In genomic region chr11:120252843-120253645, GRCm38 (mm10) we compare ENCODE assay signal across 9 mouse cellular contexts. TPM values are rescaled to one million over a fixed set of nuclear protein-coding genes. Genes with fewer than 3 reads are reported as not detected.
A peak's percentile ranks its signal among the peaks of the same experiment; 100 is the strongest.
DNase-seq lines count a peak whose midpoint lies in the region; ATAC-seq and TF ChIP-seq lines count a peak whose summit lies in the region.
"Had no signal": no experiment of that assay in that cellular context is flagged by ENCODE, and none has a peak within 500 bp of the region (broad histone marks: within the 10 kb centered on the region; RNA-seq: fewer than 3 reads in every experiment).

No protein-coding gene starts in this region.

- no peak for TF ChIP-seq CTCF in kidney, adult 2 months (conservative IDR thresholded peaks at IDR 0.05; ENCODE audit: insufficient read depth, insufficient read length, low read depth, low read length)

- 55% methylated on average over 12 of the region's 12 CpGs for whole genome bisulfite sequencing in midbrain, embryonic 13.5 days
- 52% methylated on average over 12 of the region's 12 CpGs for WGBS in midbrain, embryonic 16.5 days
- 37% methylated on average over 12 of the region's 12 CpGs for WGBS in kidney, adult 2 months
- 56% methylated on average over 12 of the region's 12 CpGs for WGBS in midbrain, embryonic 14.5 days

- H3K9me3 ChIP-seq in midbrain, embryonic 13.5 days = no peaks in the 10 kb centered on the region
- no peaks in the 10 kb centered on the region for H3K9me3 ChIP-seq in midbrain, embryonic 16.5 days (replicated peaks; ENCODE audit: control insufficient read depth, low read length, poor library complexity, severe bottlenecking)
- no peaks in the 10 kb centered on the region for H3K9me3 ChIP-seq in midbrain, embryonic 14.5 days (ENCODE audit: control insufficient read depth, low read length)

- H3K4me2 ChIP-seq in midbrain, embryonic 13.5 days (replicated peaks) = 0 out of 2 replicates have a peak overlapping the region, but pooled peaks have one; percentile 6
- no peak overlapping the region for H3K4me2 ChIP-seq in midbrain, embryonic 16.5 days (ENCODE audit: low read length)
- H3K4me2 ChIP-seq in midbrain, embryonic 14.5 days (ENCODE audit: low read length) = no peak overlapping the region

- peak overlapping the region; percentile 44; the same call in 1 of the 2 replicates for H3K9ac ChIP-seq in midbrain, embryonic 13.5 days (replicated peaks)
- no peak overlapping the region for H3K9ac ChIP-seq in midbrain, embryonic 16.5 days (ENCODE audit: low read depth, low read length)
- H3K9ac ChIP-seq in midbrain, embryonic 14.5 days (replicated peaks; ENCODE audit: low read length) = no peak overlapping the region
- H3K9ac ChIP-seq: liver, embryonic 14.5 days had no signal

- H3K4me1 ChIP-seq in midbrain, embryonic 13.5 days (replicated peaks) = peaks cover 92% of the 10 kb centered on the region
- peaks cover 51% of the 10 kb centered on the region for H3K4me1 ChIP-seq in midbrain, embryonic 16.5 days (ENCODE audit: control insufficient read depth, insufficient read depth, low read length)
- peaks cover 40% of the 10 kb centered on the region for H3K4me1 ChIP-seq in kidney, adult 2 months (ENCODE audit: control insufficient read depth, insufficient read depth, low read length)
- peaks cover 63% of the 10 kb centered on the region for H3K4me1 ChIP-seq in midbrain, embryonic 14.5 days (ENCODE audit: control insufficient read depth, insufficient read depth, low read length)

- H3K4me3 ChIP-seq in midbrain, embryonic 13.5 days (replicated peaks) = no peak overlapping the region
- no peak overlapping the region for H3K4me3 ChIP-seq in midbrain, embryonic 16.5 days (ENCODE audit: low read depth, low read length)
- H3K4me3 ChIP-seq in kidney, adult 2 months (ENCODE audit: insufficient read depth, low read depth, low read length) = no peak overlapping the region
- no peak overlapping the region for H3K4me3 ChIP-seq in midbrain, embryonic 14.5 days (replicated peaks; ENCODE audit: low read depth, low read length)

- H3K27me3 ChIP-seq in midbrain, embryonic 13.5 days = no peaks in the 10 kb centered on the region
- H3K27me3 ChIP-seq in midbrain, embryonic 16.5 days (ENCODE audit: control insufficient read depth, insufficient read depth, low read depth, low read length) = no peaks in the 10 kb centered on the region
- no peaks in the 10 kb centered on the region for H3K27me3 ChIP-seq in kidney, adult 2 months (replicated peaks; ENCODE audit: control insufficient read depth, insufficient read depth, low read length)
- no peaks in the 10 kb centered on the region for H3K27me3 ChIP-seq in midbrain, embryonic 14.5 days (ENCODE audit: control insufficient read depth, insufficient read depth, low read length)

- peak; percentile 82 for DNase-seq in fibroblast of lung, adult 2 months (ENCODE audit: low read depth)
- DNase-seq in kidney, adult 2 months = peak; percentile 71
- no peak for DNase-seq in midbrain, embryonic 14.5 days
- no peak for DNase-seq in thymus, postnatal 14 days
- DNase-seq in cerebellum, postnatal 4 days (ENCODE audit: low spot score in 2 of 2) = no peak
- DNase-seq in ovary, postnatal 36 days (ENCODE audit: low spot score) = no peak

- no peak for TF ChIP-seq POLR2A in kidney, adult 2 months (IDR thresholded peaks at IDR 0.05; ENCODE audit: low read depth, low read length)

- ATAC-seq in midbrain, embryonic 13.5 days = no peak
- no peak for ATAC-seq in midbrain, embryonic 16.5 days
- ATAC-seq in midbrain, embryonic 14.5 days (ENCODE audit: low FRiP score, low TSS enrichment) = no peak

- H3K36me3 ChIP-seq in midbrain, embryonic 13.5 days = no peaks in the 10 kb centered on the region; the same call in 1 of the 2 replicates
- H3K36me3 ChIP-seq in midbrain, embryonic 16.5 days (ENCODE audit: control insufficient read depth, insufficient read depth, low read length) = no peaks in the 10 kb centered on the region
- no peaks in the 10 kb centered on the region for H3K36me3 ChIP-seq in kidney, adult 2 months (ENCODE audit: control insufficient read depth, insufficient read depth, low read length)
- H3K36me3 ChIP-seq in midbrain, embryonic 14.5 days (ENCODE audit: control insufficient read depth, insufficient read depth, low read length) = peaks cover 10% of the 10 kb centered on the region; the same call in 1 of the 2 replicates

- H3K27ac ChIP-seq in midbrain, embryonic 13.5 days = peak overlapping the region; percentile 6; the same call in 1 of the 2 replicates
- H3K27ac ChIP-seq in midbrain, embryonic 16.5 days (ENCODE audit: low read length) = no peak overlapping the region
- peak overlapping the region; percentile 34; the same call in 1 of the 2 replicates for H3K27ac ChIP-seq in kidney, adult 2 months (ENCODE audit: insufficient read depth, low read depth, low read length)
- H3K27ac ChIP-seq in midbrain, embryonic 14.5 days (replicated peaks; ENCODE audit: low read depth, low read length) = 0 out of 2 replicates have a peak overlapping the region, but pooled peaks have one; percentile 9
- H3K27ac ChIP-seq: liver, embryonic 14.5 days had no signal

RNA-seq across cellular contexts. Expression of gene Bahcc1, which starts 20.3 kb away (rescaled TPM):
- polyA plus RNA-seq in midbrain, embryonic 13.5 days (2015; fragmentation: Nextera tagmentation; extraction: Ambion mirVana) = 17.4 and 19.5 TPM in 2 replicates
- 9.7 and 13.7 TPM in 2 replicates for polyA plus RNA-seq in midbrain, embryonic 16.5 days (2015; fragmentation: Nextera tagmentation; extraction: Ambion mirVana)
- polyA plus RNA-seq in kidney, adult 2 months (2012; rRNA removed) = 8.0 and 9.2 TPM in 2 replicates
- 20.0 and 25.9 TPM in 2 replicates for polyA plus RNA-seq in midbrain, embryonic 14.5 days (2014; fragmentation: Nextera tagmentation; extraction: Ambion mirVana)

Comparison
In these comparisons a context has a peak if more than half of its experiments do, and no peak if none do; other contexts are left out.
1. DNase-seq: peak in fibroblast of lung, adult 2 months (single experiment) and kidney, adult 2 months (single experiment); none in midbrain, embryonic 14.5 days (single experiment), thymus, postnatal 14 days (single experiment), cerebellum, postnatal 4 days (0 of 2) and ovary, postnatal 36 days (single experiment).